12 mouse cellular contexts compared by ENCODE assay signal in the genomic region with DNA sequence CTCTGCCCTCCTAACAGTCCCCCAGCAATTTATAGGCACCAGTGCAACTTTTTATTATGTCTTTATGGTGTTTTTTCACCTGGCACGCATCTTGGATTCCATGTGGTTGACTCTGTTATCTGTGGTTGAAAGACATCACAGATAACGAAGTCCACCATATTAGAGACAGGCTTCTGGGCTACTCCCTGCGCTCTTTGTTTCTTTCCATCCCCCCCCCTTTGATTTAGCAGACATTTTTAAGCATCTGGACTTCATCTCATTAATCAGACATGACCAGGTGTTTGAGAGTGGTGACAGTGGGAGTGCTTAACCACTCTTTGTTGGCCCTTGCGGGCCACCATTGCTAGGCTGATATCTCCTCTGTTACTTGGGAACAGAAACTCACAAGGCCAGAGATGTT.
A peak's percentile ranks its signal among the peaks of the same experiment; 100 is the strongest.
DNase-seq lines count a peak whose midpoint lies in the region; ATAC-seq and TF ChIP-seq lines count a peak whose summit lies in the region.
"Had no signal": no experiment of that assay in that cellular context is flagged by ENCODE, and none has a peak within 500 bp of the region (broad histone marks: within the 10 kb centered on the region; RNA-seq: fewer than 3 reads in every experiment).

No protein-coding gene starts in this region.

- no peak for TF ChIP-seq EP300 in stomach, postnatal 0 days (optimal IDR thresholded peaks at IDR 0.05)

- H3K27me3 ChIP-seq in heart, embryonic 13.5 days (replicated peaks) = peaks cover 27% of the 10 kb centered on the region
- no peaks in the 10 kb centered on the region for H3K27me3 ChIP-seq in midbrain, embryonic 11.5 days (ENCODE audit: control insufficient read depth, insufficient read depth, low read length)
- H3K27me3 ChIP-seq in midbrain, postnatal 0 days (ENCODE audit: insufficient read depth, low read length) = no peaks in the 10 kb centered on the region
- H3K27me3 ChIP-seq in limb, embryonic 11.5 days (ENCODE audit: control insufficient read depth, insufficient read depth, low read length) = 0 out of 2 replicates have a peak, but pooled peaks cover 2% of the 10 kb centered on the region
- H3K27me3 ChIP-seq in stomach, postnatal 0 days (ENCODE audit: control insufficient read depth, insufficient read depth, low read length) = no peaks in the 10 kb centered on the region

- no peak overlapping the region for H3K9ac ChIP-seq in heart, embryonic 13.5 days
- no peak overlapping the region for H3K9ac ChIP-seq in midbrain, embryonic 11.5 days (ENCODE audit: low read length)
- H3K9ac ChIP-seq in midbrain, postnatal 0 days (replicated peaks; ENCODE audit: low read length, poor library complexity, severe bottlenecking) = no peak overlapping the region
- H3K9ac ChIP-seq in limb, embryonic 11.5 days (ENCODE audit: low read length) = no peak overlapping the region
- H3K9ac ChIP-seq in stomach, postnatal 0 days (ENCODE audit: low read length) = no peak overlapping the region

- no peak for DNase-seq in heart, adult 11 months
- peak; percentile 72 for DNase-seq in midbrain, embryonic 11.5 days (ENCODE audit: low spot score, missing footprints)
- no peak for DNase-seq in midbrain, postnatal 0 days (ENCODE audit: low spot score)
- DNase-seq in limb, embryonic 11.5 days (ENCODE audit: low spot score) = peak; percentile 60
- no peak for DNase-seq in stomach, postnatal 0 days (ENCODE audit: low spot score)
- no peak for DNase-seq in urinary bladder, postnatal 25 days (ENCODE audit: low spot score)
- no peak for DNase-seq in ovary, postnatal 10 days (ENCODE audit: low spot score)
- DNase-seq: cerebellum, adult 11-12 months; kidney, adult 11 months had no signal

- ATAC-seq in heart, embryonic 13.5 days (ENCODE audit: extremely low read depth, insufficient number of reproducible peaks, low FRiP score, low TSS enrichment) = no peak
- no peak for ATAC-seq in midbrain, embryonic 11.5 days (ENCODE audit: low FRiP score)
- ATAC-seq in midbrain, postnatal 0 days (ENCODE audit: low FRiP score) = no peak
- peak; percentile 6; the same call in 1 of the 2 replicates for ATAC-seq in limb, embryonic 11.5 days (ENCODE audit: insufficient number of reproducible peaks, low FRiP score, low TSS enrichment, low read depth)
- ATAC-seq in stomach, postnatal 0 days (ENCODE audit: low FRiP score, low TSS enrichment) = no peak

- H3K4me3 ChIP-seq in heart, embryonic 13.5 days = no peak overlapping the region
- no peak overlapping the region for H3K4me3 ChIP-seq in midbrain, embryonic 11.5 days (ENCODE audit: low read depth, low read length)
- H3K4me3 ChIP-seq in midbrain, postnatal 0 days (ENCODE audit: low read depth, low read length) = no peak overlapping the region
- H3K4me3 ChIP-seq in limb, embryonic 11.5 days (ENCODE audit: low read depth, low read length) = no peak overlapping the region
- H3K4me3 ChIP-seq in stomach, postnatal 0 days (ENCODE audit: low read depth, low read length) = no peak overlapping the region
- H3K4me3 ChIP-seq: forebrain, embryonic 10.5 days; midbrain, embryonic 10.5 days had no signal

- peak overlapping the region; percentile 33; the same call in 1 of the 2 replicates for H3K4me2 ChIP-seq in heart, embryonic 13.5 days
- H3K4me2 ChIP-seq in midbrain, embryonic 11.5 days = no peak overlapping the region
- no peak overlapping the region for H3K4me2 ChIP-seq in midbrain, postnatal 0 days (ENCODE audit: low read depth, low read length, poor library complexity, severe bottlenecking)
- peak overlapping the region; percentile 12; the same call in 1 of the 2 replicates for H3K4me2 ChIP-seq in limb, embryonic 11.5 days (ENCODE audit: low read depth, severe bottlenecking)
- H3K4me2 ChIP-seq in stomach, postnatal 0 days (replicated peaks; ENCODE audit: low read depth) = no peak overlapping the region

- H3K36me3 ChIP-seq in heart, embryonic 13.5 days = no peaks in the 10 kb centered on the region
- H3K36me3 ChIP-seq in midbrain, embryonic 11.5 days (ENCODE audit: control insufficient read depth, insufficient read depth, low read length) = no peaks in the 10 kb centered on the region
- no peaks in the 10 kb centered on the region for H3K36me3 ChIP-seq in midbrain, postnatal 0 days (ENCODE audit: insufficient read depth, low read length)
- H3K36me3 ChIP-seq in limb, embryonic 11.5 days (ENCODE audit: control insufficient read depth, insufficient read depth, low read length) = no peaks in the 10 kb centered on the region
- no peaks in the 10 kb centered on the region for H3K36me3 ChIP-seq in stomach, postnatal 0 days (ENCODE audit: control insufficient read depth, insufficient read depth, low read length)
- H3K36me3 ChIP-seq: midbrain, embryonic 10.5 days had no signal

- WGBS in heart, embryonic 13.5 days = 30% methylated on average over 4 of the region's 4 CpGs
- WGBS in midbrain, embryonic 11.5 days = 94% methylated on average over 4 of the region's 4 CpGs
- 94% methylated on average over 4 of the region's 4 CpGs for WGBS in midbrain, postnatal 0 days
- 6% methylated on average over 4 of the region's 4 CpGs for WGBS in limb, embryonic 11.5 days
- WGBS in stomach, postnatal 0 days = 51% methylated on average over 4 of the region's 4 CpGs

- peak overlapping the region; percentile 43; the same call in 1 of the 2 replicates for H3K27ac ChIP-seq in heart, embryonic 13.5 days (replicated peaks)
- H3K27ac ChIP-seq in midbrain, embryonic 11.5 days (ENCODE audit: low read depth, low read length) = no peak overlapping the region
- H3K27ac ChIP-seq in midbrain, postnatal 0 days (ENCODE audit: low read depth, low read length) = no peak overlapping the region
- peak overlapping the region; percentile 30; the same call in 1 of the 2 replicates for H3K27ac ChIP-seq in limb, embryonic 11.5 days (replicated peaks; ENCODE audit: low read depth, low read length)
- peak overlapping the region; percentile 49 for H3K27ac ChIP-seq in stomach, postnatal 0 days (replicated peaks)
- H3K27ac ChIP-seq: forebrain, embryonic 10.5 days; midbrain, embryonic 10.5 days had no signal

- peaks cover 6% of the 10 kb centered on the region; the same call in 1 of the 2 replicates for H3K9me3 ChIP-seq in heart, embryonic 13.5 days
- no peaks in the 10 kb centered on the region; the same call in 1 of the 2 replicates for H3K9me3 ChIP-seq in midbrain, embryonic 11.5 days (ENCODE audit: control insufficient read depth, low read length)
- H3K9me3 ChIP-seq in midbrain, postnatal 0 days (ENCODE audit: low read length) = no peaks in the 10 kb centered on the region
- H3K9me3 ChIP-seq in limb, embryonic 11.5 days (ENCODE audit: control insufficient read depth, low read length) = no peaks in the 10 kb centered on the region; the same call in 1 of the 2 replicates
- H3K9me3 ChIP-seq in stomach, postnatal 0 days (ENCODE audit: control insufficient read depth, low read length) = no peaks in the 10 kb centered on the region

- TF ChIP-seq CTCF in midbrain, postnatal 0 days (IDR thresholded peaks at IDR 0.05) = no peak
- TF ChIP-seq CTCF in stomach, postnatal 0 days (IDR thresholded peaks at IDR 0.05; ENCODE audit: low read depth) = no peak

- H3K4me1 ChIP-seq in heart, embryonic 13.5 days = peaks cover 46% of the 10 kb centered on the region
- peaks cover 5% of the 10 kb centered on the region; the same call in 1 of the 2 replicates for H3K4me1 ChIP-seq in midbrain, embryonic 11.5 days (ENCODE audit: control insufficient read depth, insufficient read depth, low read length)
- no peaks in the 10 kb centered on the region for H3K4me1 ChIP-seq in midbrain, postnatal 0 days (ENCODE audit: insufficient read depth, low read length)
- H3K4me1 ChIP-seq in limb, embryonic 11.5 days (ENCODE audit: control insufficient read depth, insufficient read depth, low read length) = peaks cover 30% of the 10 kb centered on the region
- peaks cover 16% of the 10 kb centered on the region for H3K4me1 ChIP-seq in stomach, postnatal 0 days (replicated peaks; ENCODE audit: control insufficient read depth, insufficient read depth)

Comparison
In these comparisons a context has a peak if more than half of its experiments do, and no peak if none do; other contexts are left out.
1. DNase-seq: peak in midbrain, embryonic 11.5 days (single experiment) and limb, embryonic 11.5 days (single experiment); none in heart, adult 11 months (single experiment), midbrain, postnatal 0 days (single experiment), stomach, postnatal 0 days (single experiment), urinary bladder, postnatal 25 days (single experiment) and ovary, postnatal 10 days (single experiment).
2. H3K27ac ChIP-seq: peak in heart, embryonic 13.5 days (single experiment), limb, embryonic 11.5 days (single experiment) and stomach, postnatal 0 days (single experiment); none in midbrain, embryonic 11.5 days (single experiment) and midbrain, postnatal 0 days (single experiment).
3. H3K4me2 ChIP-seq: peak in heart, embryonic 13.5 days (single experiment) and limb, embryonic 11.5 days (single experiment); none in midbrain, embryonic 11.5 days (single experiment), midbrain, postnatal 0 days (single experiment) and stomach, postnatal 0 days (single experiment).